Mouse (Mus musculus): ENCODE data around the gene Engase. TPM values are rescaled to one million over a fixed set of nuclear protein-coding genes. Genes with fewer than 3 reads are reported as not detected.

Engase gene
- total and polyA plus RNA-seq, 2 experiments from 2014 or later, result 5.3 to 13.6 TPM

- no peak for TF ChIP-seq CTCF (IDR thresholded peaks at IDR 0.05)
- no peak overlapping the region for H3K4me3 ChIP-seq (ENCODE audit: low read depth, low read length)
- no peaks in the 10 kb centered on the region for H3K27me3 ChIP-seq (ENCODE audit: insufficient read depth, low read length)
- WGBS, result 87% methylated on average over 8 of the region's 8 CpGs
- no peak overlapping the region for H3K27ac ChIP-seq (ENCODE audit: low read depth, low read length)
- H3K9ac ChIP-seq (replicated peaks; ENCODE audit: low read length, poor library complexity, severe bottlenecking), result no peak overlapping the region
- no peaks in the 10 kb centered on the region for H3K4me1 ChIP-seq (ENCODE audit: insufficient read depth, low read length)
- H3K36me3 ChIP-seq (ENCODE audit: insufficient read depth, low read length), result peaks cover 6% of the 10 kb centered on the region
- no peaks in the 10 kb centered on the region for H3K9me3 ChIP-seq (ENCODE audit: low read length)
- no peak for DNase-seq (ENCODE audit: low spot score)
- no peak overlapping the region for H3K4me2 ChIP-seq (ENCODE audit: low read depth, low read length, poor library complexity, severe bottlenecking)
- no peak for ATAC-seq (ENCODE audit: low FRiP score)
These were observed 7.5 kb downstream of the Engase start for GRCm38 (mm10) chr11:118484169-118484568.

- no peak for DNase-seq (ENCODE audit: low spot score)
- TF ChIP-seq CTCF (IDR thresholded peaks at IDR 0.05), result no peak
- WGBS, result 79% methylated on average over 11 of the region's 11 CpGs
- H3K4me1 ChIP-seq (ENCODE audit: insufficient read depth, low read length), result no peaks in the 10 kb centered on the region
- no peak overlapping the region for H3K4me3 ChIP-seq (ENCODE audit: low read depth, low read length)
- H3K9me3 ChIP-seq (ENCODE audit: low read length), result no peaks in the 10 kb centered on the region
- H3K27me3 ChIP-seq (ENCODE audit: insufficient read depth, low read length), result no peaks in the 10 kb centered on the region
- H3K9ac ChIP-seq (replicated peaks; ENCODE audit: low read length, poor library complexity, severe bottlenecking), result no peak overlapping the region
- ATAC-seq (ENCODE audit: low FRiP score), result no peak
- H3K36me3 ChIP-seq (ENCODE audit: insufficient read depth, low read length), result peaks cover 6% of the 10 kb centered on the region
- H3K27ac ChIP-seq (ENCODE audit: low read depth, low read length), result no peak overlapping the region
- no peak overlapping the region for H3K4me2 ChIP-seq (ENCODE audit: low read depth, low read length, poor library complexity, severe bottlenecking)
These were observed 8.7 kb downstream of the Engase start for GRCm38 (mm10) chr11:118485338-118485737.

- Histone ChIP-seq H3K4me3 (ENCODE audit: low read depth, low read length) (no peak overlapping the region), H3K4me1 (ENCODE audit: insufficient read depth, low read length) (no peaks in the 10 kb centered on the region), H3K36me3 (ENCODE audit: insufficient read depth, low read length) (peaks cover 6% of the 10 kb centered on the region), H3K9ac (replicated peaks; ENCODE audit: low read length, poor library complexity, severe bottlenecking) (no peak overlapping the region), H3K27me3 (ENCODE audit: insufficient read depth, low read length) (no peaks in the 10 kb centered on the region), H3K4me2 (ENCODE audit: low read depth, low read length, poor library complexity, severe bottlenecking) (no peak overlapping the region), H3K9me3 (ENCODE audit: low read length) (no peaks in the 10 kb centered on the region), H3K27ac (ENCODE audit: low read depth, low read length) (no peak overlapping the region)
- 91% methylated on average over 3 of the region's 3 CpGs for WGBS
- no peak for ATAC-seq (ENCODE audit: low FRiP score)
- DNase-seq (ENCODE audit: low spot score), result no peak
- TF ChIP-seq CTCF (IDR thresholded peaks at IDR 0.05), result no peak
These were observed 9.2 kb downstream of the Engase start for GRCm38 (mm10) chr11:118485780-118486179.

- Histone ChIP-seq H3K27me3 (ENCODE audit: insufficient read depth, low read length) (no peaks in the 10 kb centered on the region), H3K4me2 (ENCODE audit: low read depth, low read length, poor library complexity, severe bottlenecking) (no peak overlapping the region), H3K9me3 (ENCODE audit: low read length) (no peaks in the 10 kb centered on the region), H3K9ac (replicated peaks; ENCODE audit: low read length, poor library complexity, severe bottlenecking) (no peak overlapping the region), H3K4me3 (ENCODE audit: low read depth, low read length) (no peak overlapping the region), H3K4me1 (ENCODE audit: insufficient read depth, low read length) (no peaks in the 10 kb centered on the region), H3K27ac (ENCODE audit: low read depth, low read length) (no peak overlapping the region), H3K36me3 (ENCODE audit: insufficient read depth, low read length) (peaks cover 6% of the 10 kb centered on the region)
- DNase-seq (ENCODE audit: low spot score) (no peak), ATAC-seq (ENCODE audit: low FRiP score) (no peak)
- TF ChIP-seq CTCF (IDR thresholded peaks at IDR 0.05), result no peak
- WGBS, result 83% methylated on average over 6 of the region's 6 CpGs
These were observed 9.7 kb downstream of the Engase start for GRCm38 (mm10) chr11:118486281-118486680.

GRCm38 (mm10) chr11:118486881-118487772 is 10.5 kb downstream of the Engase start:
- 86% methylated on average over 29 of the region's 29 CpGs for WGBS
- no peak for TF ChIP-seq CTCF (IDR thresholded peaks at IDR 0.05)
- Histone ChIP-seq H3K36me3 (ENCODE audit: insufficient read depth, low read length) (peaks cover 6% of the 10 kb centered on the region; the same call in 1 of the 2 replicates), H3K4me1 (ENCODE audit: insufficient read depth, low read length) (no peaks in the 10 kb centered on the region), H3K9me3 (ENCODE audit: low read length) (no peaks in the 10 kb centered on the region), H3K4me2 (ENCODE audit: low read depth, low read length, poor library complexity, severe bottlenecking) (no peak overlapping the region), H3K27ac (ENCODE audit: low read depth, low read length) (no peak overlapping the region), H3K4me3 (ENCODE audit: low read depth, low read length) (no peak overlapping the region), H3K9ac (replicated peaks; ENCODE audit: low read length, poor library complexity, severe bottlenecking) (no peak overlapping the region), H3K27me3 (ENCODE audit: insufficient read depth, low read length) (no peaks in the 10 kb centered on the region)
- DNase-seq (ENCODE audit: low spot score), result no peak
- ATAC-seq (ENCODE audit: low FRiP score), result no peak

GRCm38 (mm10) chr11:118488191-118488906 is 11.7 kb downstream of the Engase start:
- DNase-seq (ENCODE audit: low spot score) (no peak), ATAC-seq (ENCODE audit: low FRiP score) (no peak)
- peak; percentile 66 for TF ChIP-seq CTCF (IDR thresholded peaks at IDR 0.05)
- WGBS, result 63% methylated on average over 8 of the region's 8 CpGs
- H3K9ac ChIP-seq (replicated peaks; ENCODE audit: low read length, poor library complexity, severe bottlenecking), result no peak overlapping the region
- H3K4me3 ChIP-seq (ENCODE audit: low read depth, low read length), result no peak overlapping the region
- H3K27me3 ChIP-seq (ENCODE audit: insufficient read depth, low read length), result no peaks in the 10 kb centered on the region
- no peak overlapping the region for H3K27ac ChIP-seq (ENCODE audit: low read depth, low read length)
- H3K4me1 ChIP-seq (ENCODE audit: insufficient read depth, low read length), result no peaks in the 10 kb centered on the region
- peaks cover 6% of the 10 kb centered on the region; the same call in 1 of the 2 replicates for H3K36me3 ChIP-seq (ENCODE audit: insufficient read depth, low read length)
- H3K9me3 ChIP-seq (ENCODE audit: low read length), result no peaks in the 10 kb centered on the region
- H3K4me2 ChIP-seq (ENCODE audit: low read depth, low read length, poor library complexity, severe bottlenecking), result no peak overlapping the region
